Comparison of ENCODE assay signal across 13 mouse cellular contexts in genomic region chr17:34439795-34440194, GRCm38 (mm10). TPM values are rescaled to one million over a fixed set of nuclear protein-coding genes. Genes with fewer than 3 reads are reported as not detected.
DNase-seq lines count a peak whose midpoint lies in the region; ATAC-seq and TF ChIP-seq lines count a peak whose summit lies in the region.
"Had no signal": no experiment of that assay in that cellular context is flagged by ENCODE, and none has a peak within 500 bp of the region (broad histone marks: within the 10 kb centered on the region; RNA-seq: fewer than 3 reads in every experiment).

No protein-coding gene starts in this region.

- DNase-seq in cerebellum, adult 8-10 months: peak; percentile 3
- no peak for DNase-seq in cerebellum, postnatal 4 days (ENCODE audit: low spot score in 2 of 2)
- DNase-seq in layer of hippocampus, adult 9-10 months (ENCODE audit: low spot score): peak; percentile 20
- DNase-seq in layer of hippocampus, postnatal 10 days (ENCODE audit: low spot score in 2 of 2): no peak
- no peak for DNase-seq in Patski (ENCODE audit: low read depth, low spot score)
- DNase-seq in left cerebral cortex, postnatal 10 days (ENCODE audit: extremely low spot score in 1 of 2, low spot score in 2 of 2): no peak
- DNase-seq in left cerebral cortex, postnatal 25 days (ENCODE audit: low spot score in 2 of 2): no peak
- DNase-seq: cerebellum, postnatal 36 days; thymus, adult 2 months had no signal

- TF ChIP-seq CTCF in Patski (IDR thresholded peaks at IDR 0.05): peak; percentile 62

- CTCF ChIA-PET in Patski (lab: Charles Lee): interaction anchor here (0.9 to 2.2 kb wide), 3 partner anchors 8 to 15 kb away, joined by 3 to 7 read pairs (median 3); no protein-coding TSS in a partner anchor

- in situ Hi-C loops in Patski (cut with MboI; ENCODE audit: low pct_unique_long_range_greater_than_20kb): no loop called here

- intact Hi-C loops in left cerebral cortex, postnatal 10 days (cut with DNase I): loop anchor here (5.0 to 10.0 kb wide), 2 partner anchors 118 to 175 kb away; partner anchors contain the start of gene Egfl8
- intact Hi-C loops in left cerebral cortex, postnatal 25 days (cut with DNase I): loop anchor here (2.0 kb wide), 2 partner anchors 117 to 179 kb away; no protein-coding TSS in a partner anchor

- POLR2A ChIA-PET in Patski (lab: Charles Lee): no interaction called here

- H3K27me3 ChIP-seq in Patski: peaks cover 19% of the 10 kb centered on the region
- H3K27me3 ChIP-seq: heart, embryonic 13.5 days; limb, embryonic 13.5 days had no signal

- ATAC-seq in Patski: no peak
- 0 out of 2 replicates have a peak, but pooled peaks have one; percentile 61 for ATAC-seq in megakaryocyte-erythroid progenitor cell, adult 5-6 weeks (replicated peaks; ENCODE audit: low FRiP score, low TSS enrichment, poor library complexity, severe bottlenecking)

RNA-seq across cellular contexts. Expression of gene Btnl4, which starts 37.3 kb away (rescaled TPM):
- total RNA-seq in layer of hippocampus, postnatal 10 days (2021): not detected
- not detected for polyA plus RNA-seq in Patski (2021)
- total RNA-seq in megakaryocyte-erythroid progenitor cell, adult 5-6 weeks (2014; fragmentation: Nextera tagmentation): not detected in 2 replicates
- total RNA-seq in megakaryocyte-erythroid progenitor cell, adult 5-6 weeks (2017): not detected in 2 replicates
- not detected for total RNA-seq in left cerebral cortex, postnatal 10 days (2021)
- total RNA-seq in left cerebral cortex, postnatal 25 days (2021): not detected
- polyA plus RNA-seq: heart, embryonic 13.5 days; limb, embryonic 13.5 days; neural tube, embryonic 14.5 days had no signal

RNA-seq across cellular contexts. Expression of gene BC051142, which starts 41.2 kb away (rescaled TPM):
- total RNA-seq in layer of hippocampus, postnatal 10 days (2021): 1 to 10 TPM; 7.1 to 8.6 TPM
- polyA plus RNA-seq in Patski (2021): not detected
- total RNA-seq in megakaryocyte-erythroid progenitor cell, adult 5-6 weeks (2014; fragmentation: Nextera tagmentation): 5.4 and 7.7 TPM in 2 replicates
- 1.4 and 4.7 TPM in 2 replicates for total RNA-seq in megakaryocyte-erythroid progenitor cell, adult 5-6 weeks (2017)
- 1 to 10 TPM; 6.6 to 9.9 TPM for total RNA-seq in left cerebral cortex, postnatal 10 days (2021)
- 1 to 10 TPM; 2.3 to 4.7 TPM for total RNA-seq in left cerebral cortex, postnatal 25 days (2021)

Comparison
In these comparisons a context has a peak if more than half of its experiments do, and no peak if none do; other contexts are left out.
1. DNase-seq: peak in cerebellum, adult 8-10 months (single experiment) and layer of hippocampus, adult 9-10 months (single experiment); none in cerebellum, postnatal 4 days (0 of 2), layer of hippocampus, postnatal 10 days (0 of 2), Patski (single experiment), left cerebral cortex, postnatal 10 days (0 of 2) and left cerebral cortex, postnatal 25 days (0 of 2).